Mouse (Mus musculus): ENCODE measurements around the gene Gss. TPM values are rescaled to one million over a fixed set of nuclear protein-coding genes. Genes with fewer than 3 reads are reported as not detected.

Gene Gss
- polyA plus RNA-seq, 1 experiment = 10.1 TPM

DNA sequence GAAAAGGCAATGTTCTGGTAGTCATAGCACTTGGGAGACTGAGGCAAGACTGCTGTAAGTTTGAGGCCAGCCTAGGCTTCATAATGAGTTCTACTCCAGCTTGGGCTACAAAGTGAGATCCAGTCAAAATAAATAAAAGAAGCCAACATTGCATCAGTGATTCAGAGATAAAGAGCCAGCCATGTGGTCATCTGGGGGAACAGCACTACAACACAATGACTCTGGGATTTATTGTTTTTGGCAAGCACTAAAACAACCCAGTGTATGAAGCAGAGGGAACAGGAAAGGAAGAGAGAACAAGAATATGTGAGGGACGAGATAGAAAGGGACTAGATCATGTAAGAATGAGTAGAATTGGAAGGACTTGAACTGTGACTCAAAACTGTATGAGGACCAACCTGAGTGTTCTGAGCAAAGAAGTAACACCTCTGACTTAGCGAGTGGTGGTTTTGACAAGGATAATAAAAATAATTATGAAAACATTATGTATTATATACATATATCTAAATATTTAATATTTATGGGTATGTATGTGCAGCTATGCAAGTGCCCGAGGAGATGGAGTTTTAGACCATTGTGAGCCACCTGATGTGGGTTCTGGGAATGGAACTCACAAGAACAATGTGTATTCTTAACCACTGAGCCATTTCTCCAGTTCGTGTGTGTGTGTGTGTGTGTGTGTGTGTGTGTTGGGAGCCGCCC, 54.7 kb downstream of the Gss start:
- TF ChIP-seq POLR2A (IDR thresholded peaks at IDR 0.05; ENCODE audit: borderline replicate concordance, extremely low read depth, insufficient read depth, insufficient read length, poor library complexity, severe bottlenecking) (no peak), CTCF (IDR thresholded peaks at IDR 0.05; ENCODE audit: borderline replicate concordance, extremely low read depth, insufficient read depth, insufficient read length) (no peak)
- no peak for DNase-seq (ENCODE audit: low read depth)

DNA sequence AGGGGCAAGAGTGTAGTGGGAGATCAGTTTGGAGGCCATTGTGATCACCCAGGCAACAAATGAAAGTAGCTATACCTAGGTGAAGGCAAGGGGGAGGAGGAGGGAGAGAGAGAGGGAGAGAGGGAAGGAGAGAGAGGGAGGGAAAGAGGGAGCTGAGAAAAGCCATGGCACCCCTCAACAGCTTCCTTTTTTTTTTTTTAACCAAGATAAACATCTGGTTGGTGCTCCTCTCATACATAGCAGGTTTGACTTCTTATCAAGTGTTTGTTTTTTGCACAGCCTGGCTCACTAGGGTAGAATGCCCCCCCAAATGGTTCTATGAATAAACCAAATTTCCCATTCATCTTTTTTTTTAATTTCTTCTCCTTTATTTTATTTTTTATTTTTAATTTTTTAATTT, 56.3 kb downstream of the Gss start:
- TF ChIP-seq CTCF (IDR thresholded peaks at IDR 0.05; ENCODE audit: borderline replicate concordance, extremely low read depth, insufficient read depth, insufficient read length) = no peak
- TF ChIP-seq POLR2A (IDR thresholded peaks at IDR 0.05; ENCODE audit: borderline replicate concordance, extremely low read depth, insufficient read depth, insufficient read length, poor library complexity, severe bottlenecking) = no peak
- no peak for DNase-seq (ENCODE audit: low read depth)

DNA sequence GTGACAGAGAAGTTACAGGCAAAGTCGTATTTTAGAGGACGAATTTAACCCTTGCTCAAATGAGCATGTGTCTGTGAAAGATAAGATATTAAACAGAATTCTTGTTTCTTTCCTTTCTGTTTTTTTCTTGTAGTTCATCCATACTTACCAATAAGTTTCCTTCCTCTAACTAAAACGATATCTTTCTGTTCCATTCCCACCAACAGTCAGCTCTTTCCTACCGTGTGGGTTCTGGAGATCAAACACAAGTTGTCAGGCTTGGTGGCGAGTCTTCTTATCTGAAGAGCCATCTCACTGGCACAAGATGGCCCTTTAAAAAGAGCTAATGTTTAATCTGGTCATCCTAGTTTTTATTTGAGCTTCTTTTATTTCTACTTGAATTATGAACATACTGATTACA, 65.2 kb downstream of the Gss start:
- DNase-seq (ENCODE audit: low read depth) = no peak
- TF ChIP-seq POLR2A (IDR thresholded peaks at IDR 0.05; ENCODE audit: borderline replicate concordance, extremely low read depth, insufficient read depth, insufficient read length, poor library complexity, severe bottlenecking) (no peak), CTCF (IDR thresholded peaks at IDR 0.05; ENCODE audit: borderline replicate concordance, extremely low read depth, insufficient read depth, insufficient read length) (no peak)

DNA sequence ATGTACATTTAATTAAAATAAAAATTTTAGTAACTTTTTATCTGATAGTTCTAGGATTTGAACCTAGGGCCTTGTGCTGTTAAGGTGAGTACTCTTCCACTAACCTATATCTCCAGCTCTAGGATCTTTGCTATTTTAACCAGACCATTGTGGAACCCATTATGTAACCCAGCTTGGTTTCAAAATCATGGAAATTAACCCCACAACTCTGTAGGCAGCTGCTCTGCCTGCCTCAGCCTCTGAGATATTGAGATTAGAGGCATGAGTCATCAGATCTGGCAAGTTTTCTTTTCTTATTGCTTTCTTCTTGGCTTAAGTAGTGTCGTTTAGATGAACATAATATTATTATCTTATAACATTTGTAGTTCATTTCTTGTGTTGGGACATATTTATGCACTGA, 68.2 kb downstream of the Gss start:
- no peak for DNase-seq (ENCODE audit: low read depth)
- TF ChIP-seq POLR2A (IDR thresholded peaks at IDR 0.05; ENCODE audit: borderline replicate concordance, extremely low read depth, insufficient read depth, insufficient read length, poor library complexity, severe bottlenecking) (no peak), CTCF (IDR thresholded peaks at IDR 0.05; ENCODE audit: borderline replicate concordance, extremely low read depth, insufficient read depth, insufficient read length) (no peak)

DNA sequence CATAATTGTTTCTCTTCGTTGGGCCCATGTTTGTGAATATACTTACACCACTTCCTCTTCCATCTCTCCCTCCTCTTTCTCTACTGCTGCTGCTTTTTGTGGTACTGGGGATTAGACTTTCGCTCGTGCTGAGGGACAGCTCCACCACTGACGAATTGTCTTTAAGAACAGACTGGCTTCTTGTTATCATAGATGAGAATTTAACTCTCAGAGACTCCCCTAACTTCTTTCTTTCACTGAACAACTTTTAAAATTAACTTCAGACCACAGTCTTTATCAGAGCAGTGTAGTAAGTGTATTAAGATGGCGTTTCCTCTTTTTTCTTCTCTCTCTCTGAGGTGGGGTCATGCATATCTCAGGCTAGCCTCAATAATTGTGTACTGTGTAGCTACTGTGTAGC, 68.9 kb downstream of the Gss start:
- DNase-seq (ENCODE audit: low read depth) = no peak
- TF ChIP-seq CTCF (IDR thresholded peaks at IDR 0.05; ENCODE audit: borderline replicate concordance, extremely low read depth, insufficient read depth, insufficient read length) (no peak), POLR2A (IDR thresholded peaks at IDR 0.05; ENCODE audit: borderline replicate concordance, extremely low read depth, insufficient read depth, insufficient read length, poor library complexity, severe bottlenecking) (no peak)

DNA sequence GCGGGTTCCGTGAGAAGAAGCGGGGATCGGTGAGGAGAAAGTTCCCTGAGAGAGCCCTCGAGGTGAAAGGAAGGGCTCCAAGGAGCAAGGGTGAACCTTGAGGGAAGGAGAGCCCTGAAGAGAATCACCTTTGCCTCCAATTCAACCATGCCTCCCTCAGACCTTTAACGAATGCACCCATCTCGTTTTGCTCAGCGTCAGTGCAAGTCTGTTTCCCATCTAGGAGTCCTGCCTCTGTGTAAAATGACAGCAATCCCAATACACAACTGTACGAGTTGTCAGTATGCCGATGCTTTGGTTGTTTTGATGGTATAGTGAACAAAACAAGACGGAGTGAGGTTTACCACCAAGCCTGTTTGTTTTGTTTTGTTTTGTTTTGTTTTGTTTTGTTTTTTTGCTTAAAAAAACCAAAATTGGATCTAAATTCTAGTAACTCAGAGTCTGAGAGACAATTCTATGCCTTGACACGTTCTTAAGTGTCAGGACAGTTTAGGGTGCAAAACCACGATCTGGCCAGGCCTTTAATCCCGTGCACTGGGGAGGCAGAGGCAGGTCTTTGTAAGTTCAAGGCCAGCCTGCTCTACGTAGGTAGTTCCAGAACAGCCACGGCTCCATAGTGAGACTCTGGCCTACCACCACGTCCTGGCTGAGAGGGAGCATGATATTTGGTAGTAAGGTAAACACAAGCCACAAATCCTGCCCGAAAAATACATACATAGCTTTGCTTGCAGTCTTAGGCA, 73.9 kb downstream of the Gss start:
- DNase-seq (ENCODE audit: low read depth) = no peak
- TF ChIP-seq POLR2A (IDR thresholded peaks at IDR 0.05; ENCODE audit: borderline replicate concordance, extremely low read depth, insufficient read depth, insufficient read length, poor library complexity, severe bottlenecking) = no peak
- TF ChIP-seq CTCF (IDR thresholded peaks at IDR 0.05; ENCODE audit: borderline replicate concordance, extremely low read depth, insufficient read depth, insufficient read length) = no peak

DNA sequence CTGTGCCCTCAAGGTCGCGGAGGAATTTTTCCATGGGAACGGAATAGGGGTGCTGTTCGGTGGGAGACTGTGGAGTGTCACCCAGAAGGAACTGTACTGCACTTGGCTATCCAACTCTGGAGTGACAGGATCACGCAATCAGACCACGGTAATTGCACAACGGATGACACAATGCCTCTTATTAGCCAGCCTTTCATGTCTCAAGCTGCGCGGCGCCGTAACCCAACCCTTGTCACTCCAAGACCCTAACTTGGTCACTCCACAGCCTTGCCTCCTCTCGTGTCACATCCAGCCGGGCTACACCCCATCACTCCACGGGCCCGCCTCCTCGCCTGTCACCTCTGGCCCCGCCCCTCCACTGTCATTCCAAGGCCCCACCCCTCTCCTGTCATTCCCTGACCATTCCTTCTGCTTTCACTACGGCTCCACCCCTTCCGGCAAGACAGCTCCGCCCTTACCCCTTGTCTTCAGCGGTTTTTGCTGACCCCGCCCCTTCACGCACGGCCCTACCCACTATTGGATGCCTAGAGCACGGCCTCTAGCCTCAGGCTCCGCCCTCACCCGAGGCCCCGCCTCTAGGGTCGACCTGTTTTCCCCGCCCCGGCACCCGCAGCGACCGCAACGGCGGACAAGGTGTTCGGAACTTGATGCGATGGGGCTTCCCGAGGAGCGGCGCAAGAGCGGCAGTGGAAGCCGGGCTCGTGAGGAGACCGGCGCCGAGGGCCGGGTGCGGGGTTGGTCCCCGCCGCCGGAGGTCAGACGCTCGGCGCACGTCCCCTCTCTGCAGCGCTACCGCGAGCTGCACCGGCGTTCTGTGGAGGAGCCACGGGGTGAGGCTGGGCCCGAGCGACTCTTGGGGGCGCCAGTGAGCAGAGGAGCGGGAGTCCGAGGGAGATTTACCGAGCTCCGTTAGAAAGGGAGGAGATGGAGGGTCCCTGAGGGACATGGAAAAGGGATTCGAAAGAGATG, 74.9 kb downstream of the Gss start, which contains the start of the genes Acss2 and Ggt7:
Gene Acss2 (plus strand): TSS at position 494 of the 969 bp plus-strand sequence.
Gene Ggt7 (minus strand): TSS at position 783 of the 969 bp plus-strand sequence.
- DNase-seq (ENCODE audit: low read depth) = peak; percentile 99
- TF ChIP-seq CTCF (IDR thresholded peaks at IDR 0.05; ENCODE audit: borderline replicate concordance, extremely low read depth, insufficient read depth, insufficient read length) = peak; percentile 71
- TF ChIP-seq POLR2A (IDR thresholded peaks at IDR 0.05; ENCODE audit: borderline replicate concordance, extremely low read depth, insufficient read depth, insufficient read length, poor library complexity, severe bottlenecking) = 0 out of 2 replicates have a peak, but pooled peaks have one; percentile 25

DNA sequence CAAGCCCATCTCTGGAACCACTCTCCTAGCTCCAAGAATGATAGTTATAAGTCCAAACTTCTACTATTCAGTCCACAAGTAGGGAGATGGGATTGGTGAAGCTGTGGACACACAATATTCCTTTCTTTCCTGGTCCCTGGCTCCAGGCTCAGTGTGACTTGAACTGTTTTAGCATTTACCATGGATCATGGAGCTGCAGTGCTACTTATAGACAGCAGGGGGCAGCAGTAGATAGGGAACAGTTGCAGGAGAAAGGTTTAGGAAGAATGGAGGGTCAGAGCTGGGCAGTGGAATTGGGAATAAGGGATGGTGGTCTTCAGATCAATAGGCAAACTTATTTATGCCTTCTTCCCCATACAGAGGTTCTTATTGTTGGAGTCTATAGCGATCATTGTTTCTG, 76.7 kb downstream of the Gss start:
- DNase-seq (ENCODE audit: low read depth) = peak; percentile 83
- TF ChIP-seq POLR2A (IDR thresholded peaks at IDR 0.05; ENCODE audit: borderline replicate concordance, extremely low read depth, insufficient read depth, insufficient read length, poor library complexity, severe bottlenecking) = no peak
- peak; percentile 90; the same call in 1 of the 2 replicates for TF ChIP-seq CTCF (IDR thresholded peaks at IDR 0.05; ENCODE audit: borderline replicate concordance, extremely low read depth, insufficient read depth, insufficient read length)

DNA sequence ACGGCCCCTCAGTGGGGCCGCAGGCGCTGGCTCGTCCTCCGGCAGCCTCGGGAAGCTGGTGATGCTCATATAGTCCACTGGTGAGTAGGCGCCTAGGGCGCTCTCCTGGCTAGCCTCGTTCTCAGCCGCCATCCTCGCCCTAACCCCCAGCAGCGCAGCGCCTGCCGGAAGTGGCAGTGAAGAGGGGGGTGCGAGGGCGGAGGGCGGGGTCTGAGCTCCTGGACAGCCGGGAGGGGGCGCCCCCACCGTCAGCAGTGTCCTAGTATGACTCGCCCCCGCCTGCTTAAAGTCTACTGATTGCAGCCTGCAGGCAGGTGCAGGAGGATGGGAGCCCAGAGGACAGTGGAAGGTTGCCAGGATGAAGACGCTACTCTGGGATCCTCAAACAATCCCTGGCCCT, 77.9 kb downstream of the Gss start:
- TF ChIP-seq CTCF (IDR thresholded peaks at IDR 0.05; ENCODE audit: borderline replicate concordance, extremely low read depth, insufficient read depth, insufficient read length) (no peak; the same call in 1 of the 2 replicates), POLR2A (IDR thresholded peaks at IDR 0.05; ENCODE audit: borderline replicate concordance, extremely low read depth, insufficient read depth, insufficient read length, poor library complexity, severe bottlenecking) (peak; percentile 38; the same call in 1 of the 2 replicates)
- peak; percentile 89 for DNase-seq (ENCODE audit: low read depth)

DNA sequence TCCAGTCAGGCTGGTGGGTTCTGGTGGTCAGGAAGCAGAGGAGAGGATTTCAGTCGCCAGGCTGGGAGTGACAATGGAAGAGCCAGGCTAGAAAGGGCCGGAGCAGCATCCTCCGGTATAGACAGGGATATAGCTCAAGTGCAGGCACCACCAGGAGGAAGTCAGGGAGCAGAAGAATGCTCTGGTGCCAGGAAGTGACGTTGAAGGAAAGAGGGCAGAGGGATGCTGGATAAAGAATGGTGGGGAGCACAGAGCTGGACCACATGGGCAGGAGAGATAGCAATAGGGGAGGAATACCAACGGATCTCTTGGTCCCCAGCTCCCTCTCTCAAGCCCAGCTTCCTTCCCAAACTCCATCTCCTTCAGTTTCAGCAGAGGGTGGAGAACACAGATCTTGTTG, 79.1 kb downstream of the Gss start:
- peak; percentile 23 for DNase-seq (ENCODE audit: low read depth)

More for the DNA sequence above, 79.1 kb downstream of the Gss start:
- no peak for TF ChIP-seq POLR2A (IDR thresholded peaks at IDR 0.05; ENCODE audit: borderline replicate concordance, extremely low read depth, insufficient read depth, insufficient read length, poor library complexity, severe bottlenecking)
- no peak for TF ChIP-seq CTCF (IDR thresholded peaks at IDR 0.05; ENCODE audit: borderline replicate concordance, extremely low read depth, insufficient read depth, insufficient read length)

Other genes starting within 250 kb of the Gss start
- gene Pigu, start 235.4 kb downstream of the Gss start, polyA plus RNA-seq (2012; rRNA removed) = 62.0 and 71.9 TPM in 2 replicates
- gene Trp53inp2, start 211.8 kb downstream of the Gss start, polyA plus RNA-seq (2012; rRNA removed) = 145 and 159 TPM in 2 replicates
- 56.8 and 75.2 TPM in 2 replicates for gene Ncoa6, start 118.9 kb downstream of the Gss start, polyA plus RNA-seq (2012; rRNA removed)
- gene Acss2, start 74.9 kb downstream of the Gss start, polyA plus RNA-seq (2012; rRNA removed) = 26.5 and 29.5 TPM in 2 replicates
- gene Ggt7, start 74.6 kb downstream of the Gss start, polyA plus RNA-seq (2012; rRNA removed) = 160 and 237 TPM in 2 replicates
- 0.48 and 0.53 TPM in 2 replicates for gene Myh7b, start 18.4 kb upstream of the Gss start, polyA plus RNA-seq (2012; rRNA removed)
- gene Trpc4ap, start 99.6 kb upstream of the Gss start, polyA plus RNA-seq (2012; rRNA removed) = 202 TPM in 2 replicates
- gene Edem2, start 136.7 kb upstream of the Gss start, polyA plus RNA-seq (2012; rRNA removed) = 58.4 and 84.7 TPM in 2 replicates
- not detected in 2 replicates for gene Gm17581, start 143.1 kb upstream of the Gss start, polyA plus RNA-seq (2012; rRNA removed)
- gene Procr, start 158.3 kb upstream of the Gss start, polyA plus RNA-seq (2012; rRNA removed) = 2.4 and 3.1 TPM in 2 replicates
- 65.2 and 81.3 TPM in 2 replicates for gene Mmp24, start 182.5 kb upstream of the Gss start, polyA plus RNA-seq (2012; rRNA removed)
- 21.5 and 26.5 TPM in 2 replicates for gene BC029722, start 226.6 kb upstream of the Gss start, polyA plus RNA-seq (2012; rRNA removed)
- 88.8 and 100.0 TPM in 2 replicates for gene Eif6, start 234.1 kb upstream of the Gss start, polyA plus RNA-seq (2012; rRNA removed)
- gene Fam83c, start 242.0 kb upstream of the Gss start, polyA plus RNA-seq (2012; rRNA removed) = 0.04 TPM in 2 replicates

Data from brain, embryonic 14.5 days (tissue).